Mouse (Mus musculus): ENCODE data around the gene Myl7. TPM values are rescaled to one million over a fixed set of nuclear protein-coding genes. Genes with fewer than 3 reads are reported as not detected.

The Myl7 gene
- polyA plus RNA-seq (2017; shearing (Covaris generic)) = not detected

GRCm38 (mm10) chr11:5898531-5898930 lies at the start of gene Myl7:
Gene Myl7 (minus strand): TSS chr11:5898782.

GRCm38 (mm10) chr11:5877921-5878526 lies 20.6 kb downstream of the Myl7 start, which contains the start of gene Pold2:
Gene Pold2 (minus strand): TSS chr11:5878292.

DNA sequence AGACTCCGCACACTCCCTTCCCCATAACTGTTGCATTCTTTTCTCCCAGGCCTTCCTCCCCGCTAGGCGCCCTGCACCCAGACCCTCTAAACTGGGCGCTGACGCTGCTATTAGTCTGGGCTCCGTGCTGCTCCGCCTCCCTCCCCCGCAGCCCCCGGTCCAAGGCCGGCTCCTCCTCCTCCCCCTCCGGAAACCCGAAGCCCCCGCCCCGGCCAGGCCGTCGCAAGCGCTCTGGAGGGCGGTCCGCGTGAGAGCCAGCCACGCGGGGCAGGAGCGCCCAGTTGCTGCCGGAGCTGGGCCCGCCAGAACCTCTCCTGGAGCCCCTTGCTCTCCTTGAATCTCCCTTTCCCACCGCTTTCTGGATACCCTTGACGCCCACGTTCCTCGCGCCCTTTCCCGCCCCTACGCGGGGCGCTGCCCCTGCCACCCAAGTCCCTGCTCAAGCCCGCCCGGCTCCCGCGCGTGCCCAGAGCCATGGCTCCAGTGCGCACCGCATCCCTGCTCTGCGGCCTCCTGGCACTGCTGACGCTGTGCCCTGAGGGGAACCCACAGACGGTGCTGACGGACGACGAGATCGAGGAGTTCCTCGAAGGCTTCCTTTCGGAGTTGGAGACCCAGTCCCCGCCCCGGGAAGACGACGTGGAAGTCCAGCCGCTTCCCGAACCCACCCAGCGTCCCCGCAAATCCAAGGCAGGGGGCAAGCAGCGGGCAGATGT lies 36.7 kb downstream of the Myl7 start, which contains the start of gene Aebp1:
Gene Aebp1, plus strand, starts transcription at position 270 of the 716 bp plus-strand sequence.

Other genes starting within 250 kb of the Myl7 start
- 121 TPM for gene Mrps24, start 183.1 kb downstream of the Myl7 start, polyA plus RNA-seq (2017; shearing (Covaris generic))
- 29.8 TPM for gene Urgcp, start 136.4 kb downstream of the Myl7 start, polyA plus RNA-seq (2017; shearing (Covaris generic))
- 163 TPM for gene Dbnl, start 110.3 kb downstream of the Myl7 start, polyA plus RNA-seq (2017; shearing (Covaris generic))
- 2.5 TPM for gene Pgam2, start 95.0 kb downstream of the Myl7 start, polyA plus RNA-seq (2017; shearing (Covaris generic))
- gene Polm, start 60.8 kb downstream of the Myl7 start, polyA plus RNA-seq (2017; shearing (Covaris generic)) = 12.9 TPM
- gene Aebp1, start 36.8 kb downstream of the Myl7 start, polyA plus RNA-seq (2017; shearing (Covaris generic)) = 0.14 TPM
- 70.6 TPM for gene Pold2, start 20.5 kb downstream of the Myl7 start, polyA plus RNA-seq (2017; shearing (Covaris generic))
- not detected for gene Gck, start 51.3 kb upstream of the Myl7 start, polyA plus RNA-seq (2017; shearing (Covaris generic))
- gene Ykt6, start 56.9 kb upstream of the Myl7 start, polyA plus RNA-seq (2017; shearing (Covaris generic)) = 34.7 TPM
- 4.0 TPM for gene Camk2b, start 167.6 kb upstream of the Myl7 start, polyA plus RNA-seq (2017; shearing (Covaris generic))